Mouse (Mus musculus): Measurements from ENCODE around the gene Egfl6.

Egfl6 gene

GRCm38 (mm10) chrX:166518345-166518744 lies 67.2 kb downstream of the Egfl6 start, which contains the start of gene Tceanc:
Tceanc (minus strand) TSS chrX:166518567.
- intact Hi-C loops (cut with DNase I): loop anchor here (10.0 kb wide), 1 partner anchor 106 kb away; no protein-coding TSS in a partner anchor

- intact Hi-C loops (cut with DNase I): loop anchor here (10.0 kb wide), 1 partner anchor 108 kb away; no protein-coding TSS in a partner anchor
These were observed 68.9 kb downstream of the Egfl6 start for GRCm38 (mm10) chrX:166516631-166517030.

- intact Hi-C loops (cut with DNase I): loop anchor here (10.0 kb wide), 1 partner anchor 109 kb away; no protein-coding TSS in a partner anchor
These were observed 69.6 kb downstream of the Egfl6 start for GRCm38 (mm10) chrX:166515923-166516322.

- intact Hi-C loops (cut with DNase I): loop anchor here (10.0 kb wide), 1 partner anchor 111 kb away; no protein-coding TSS in a partner anchor
These were observed 71.5 kb downstream of the Egfl6 start for GRCm38 (mm10) chrX:166514035-166514434.

- intact Hi-C loops (cut with DNase I): loop anchor here (10.0 kb wide), 1 partner anchor 113 kb away; no protein-coding TSS in a partner anchor
These were observed 73.4 kb downstream of the Egfl6 start for GRCm38 (mm10) chrX:166512071-166512470.

- intact Hi-C loops (cut with DNase I): loop anchor here (10.0 kb wide), 1 partner anchor 114 kb away; no protein-coding TSS in a partner anchor
These were observed 74.4 kb downstream of the Egfl6 start for GRCm38 (mm10) chrX:166511107-166511506.

GRCm38 (mm10) chrX:166509761-166510738 lies 75.5 kb downstream of the Egfl6 start:
- intact Hi-C loops (cut with DNase I): loop anchor here (10.0 kb wide), 1 partner anchor 115 kb away; no protein-coding TSS in a partner anchor

- intact Hi-C loops (cut with DNase I): no loop called here
These were observed 81.1 kb downstream of the Egfl6 start for GRCm38 (mm10) chrX:166504421-166504820.

GRCm38 (mm10) chrX:166499496-166500190 lies 85.9 kb downstream of the Egfl6 start:
- intact Hi-C loops (cut with DNase I): no loop called here

GRCm38 (mm10) chrX:166497771-166498170 lies 87.7 kb downstream of the Egfl6 start:
- intact Hi-C loops (cut with DNase I): no loop called here

GRCm38 (mm10) chrX:166495052-166495451 lies 90.5 kb downstream of the Egfl6 start:
- intact Hi-C loops (cut with DNase I): no loop called here

GRCm38 (mm10) chrX:166479365-166479983 lies 106.0 kb downstream of the Egfl6 start, which contains the start of gene Rab9:
Rab9 (minus strand) TSS chrX:166479867.
- intact Hi-C loops (cut with DNase I): no loop called here

GRCm38 (mm10) chrX:166478631-166479364 lies 106.7 kb downstream of the Egfl6 start:
- intact Hi-C loops (cut with DNase I): no loop called here

GRCm38 (mm10) chrX:166477393-166477792 lies 108.1 kb downstream of the Egfl6 start:
- intact Hi-C loops (cut with DNase I): no loop called here

Measured in adrenal gland (tissue).